Mouse (Mus musculus): Measurements from ENCODE around the gene Ccdc61.

Ccdc61 gene

DNA sequence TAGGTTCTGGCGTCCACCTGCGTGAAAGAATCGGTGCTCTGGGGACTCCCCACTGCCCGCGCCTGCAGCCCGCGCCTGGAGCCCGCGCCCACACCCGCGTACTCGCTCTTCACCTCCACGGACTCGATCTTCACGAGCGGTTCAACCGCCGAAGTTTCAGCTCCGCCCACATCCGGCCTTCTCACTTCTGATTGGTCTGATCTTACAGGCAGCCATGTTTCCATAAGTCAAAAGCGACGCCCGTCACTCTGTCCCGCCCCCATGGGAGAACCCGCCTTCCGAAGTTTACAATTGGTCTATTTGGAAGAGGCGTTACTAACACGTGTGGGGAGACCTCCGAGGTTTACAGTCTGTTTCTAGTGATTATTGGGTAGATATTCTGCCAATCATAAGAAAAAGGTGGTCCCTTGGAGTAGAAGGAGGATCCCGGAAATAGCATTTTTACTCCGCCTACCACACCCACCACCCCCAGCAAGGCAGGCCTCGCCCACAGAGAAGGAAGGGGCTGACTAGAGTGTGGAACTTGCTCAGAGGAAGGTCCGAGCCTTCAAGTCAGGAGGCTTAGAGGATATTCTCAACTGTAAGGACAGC, at the start of gene Ccdc61:
Gene Ccdc61 (minus strand): TSS at position 175 of the 591 bp plus-strand sequence.
- peak; percentile 95 to 98 for DNase-seq (ENCODE audit: low spot score in 2 of 2)

- DNase-seq (ENCODE audit: low spot score in 2 of 2), result no peak
Measured at GRCm38 (mm10) chr7:18959446-18959845, 49.2 kb upstream of the Ccdc61 start.

GRCm38 (mm10) chr7:18958384-18958766, 48.2 kb upstream of the Ccdc61 start:
- DNase-seq (ENCODE audit: low spot score in 2 of 2), result peak in 1 of 2 experiments; percentile 8

DNA sequence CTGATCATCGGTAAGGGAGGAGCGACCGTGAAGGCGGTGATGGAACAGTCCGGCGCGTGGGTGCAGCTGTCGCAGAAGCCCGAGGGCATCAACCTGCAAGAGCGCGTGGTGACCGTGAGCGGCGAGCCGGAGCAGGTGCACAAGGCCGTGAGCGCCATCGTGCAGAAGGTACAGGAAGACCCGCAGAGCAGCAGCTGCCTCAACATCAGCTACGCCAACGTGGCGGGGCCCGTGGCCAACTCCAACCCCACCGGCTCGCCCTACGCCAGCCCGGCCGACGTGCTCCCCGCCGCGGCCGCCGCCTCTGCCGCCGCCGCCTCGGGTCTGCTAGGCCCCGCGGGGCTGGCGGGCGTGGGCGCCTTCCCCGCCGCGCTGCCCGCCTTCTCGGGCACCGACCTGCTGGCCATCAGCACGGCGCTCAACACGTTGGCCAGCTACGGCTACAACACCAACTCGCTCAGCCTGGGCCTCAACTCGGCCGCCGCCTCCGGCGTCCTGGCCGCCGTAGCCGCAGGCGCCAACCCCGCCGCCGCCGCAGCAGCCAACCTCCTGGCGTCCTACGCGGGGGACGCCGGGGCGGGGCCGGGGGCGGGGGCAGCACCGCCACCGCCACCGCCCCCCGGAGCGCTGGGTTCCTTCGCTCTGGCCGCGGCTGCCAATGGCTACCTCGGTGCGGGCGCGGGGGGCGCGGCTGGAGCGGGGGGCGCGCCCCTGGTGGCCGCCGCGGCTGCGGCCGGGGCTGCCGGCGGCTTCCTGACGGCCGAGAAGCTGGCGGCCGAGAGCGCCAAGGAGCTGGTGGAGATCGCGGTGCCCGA, 47.6 kb upstream of the Ccdc61 start:
- peak in 1 of 2 experiments; percentile 38 for DNase-seq (ENCODE audit: low spot score in 2 of 2)

- no peak for DNase-seq (ENCODE audit: low spot score in 2 of 2)
Measured at GRCm38 (mm10) chr7:18951397-18951796, 41.2 kb upstream of the Ccdc61 start.

DNA sequence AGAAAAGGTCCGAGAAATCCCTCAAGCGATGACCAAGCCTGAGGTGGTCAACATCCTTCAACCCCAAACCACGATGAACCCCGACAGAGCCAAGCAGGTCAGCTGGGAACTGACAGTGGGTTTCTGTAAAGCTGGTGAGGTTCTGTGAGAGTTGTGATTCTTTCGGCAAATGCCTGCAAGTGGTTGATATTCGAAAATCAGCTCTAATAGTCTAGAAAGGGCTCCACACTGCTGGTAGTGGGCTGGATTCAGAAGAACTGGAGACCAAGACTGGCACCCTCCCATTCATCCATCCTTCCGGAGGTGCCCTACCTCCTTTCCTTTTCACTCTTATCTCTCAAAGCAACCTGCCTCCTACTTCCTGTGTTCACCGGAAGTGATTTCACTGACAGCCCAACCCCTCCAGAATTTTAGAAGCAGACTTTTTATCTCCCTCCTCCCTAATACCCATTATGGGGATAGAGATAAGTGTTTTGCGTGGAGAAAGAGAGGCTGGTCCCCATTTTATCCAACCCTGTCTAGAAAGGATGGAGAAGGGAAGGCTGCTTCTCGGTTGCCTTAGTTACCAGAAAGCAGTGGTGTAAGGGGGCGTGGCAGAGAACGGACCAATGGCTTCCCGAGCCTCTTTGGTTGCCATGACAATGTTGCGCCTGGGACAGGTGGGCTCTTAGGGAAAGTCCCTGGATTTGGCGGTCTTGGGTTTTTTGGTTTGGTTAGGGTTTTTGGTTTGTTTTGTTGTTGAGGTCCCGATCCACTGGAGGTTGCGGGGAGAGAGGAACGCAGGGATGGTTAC, 40.5 kb upstream of the Ccdc61 start:
- no peak for DNase-seq (ENCODE audit: low spot score in 2 of 2)

DNA sequence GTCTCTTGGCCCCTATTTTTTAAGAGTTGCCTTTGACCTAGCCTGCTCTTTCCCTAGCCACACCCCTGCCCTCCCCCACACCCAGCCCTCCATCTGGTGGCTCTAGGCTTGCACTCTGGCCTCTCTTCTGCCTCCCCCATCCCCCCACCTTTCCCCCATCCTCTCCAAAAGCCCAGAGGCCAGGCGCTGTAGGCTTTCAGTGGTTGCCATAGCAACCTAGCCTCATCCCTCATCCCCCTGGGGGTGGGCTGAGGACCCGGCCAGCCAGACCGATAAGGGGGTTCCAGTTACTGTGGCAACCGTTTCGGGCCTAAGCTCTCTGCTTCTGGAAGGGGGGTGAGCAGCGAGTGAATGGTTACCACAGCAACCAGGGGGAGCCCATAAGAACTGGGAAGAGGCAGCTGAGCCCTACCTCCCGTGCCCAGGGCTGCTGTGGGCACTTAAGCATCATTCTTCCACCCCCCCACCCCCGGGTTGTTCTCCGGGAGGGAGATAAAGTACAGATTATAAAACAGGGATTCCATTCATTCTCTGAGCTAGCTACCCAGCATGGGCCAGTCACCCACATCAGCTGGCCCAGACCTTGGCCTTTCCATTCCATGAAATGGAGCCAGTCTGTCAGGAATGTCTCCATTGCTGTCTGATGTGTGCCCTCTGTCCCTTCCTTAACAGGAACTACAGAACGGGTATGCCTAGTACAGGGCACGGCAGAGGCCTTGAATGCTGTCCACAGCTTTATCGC, 39.7 kb upstream of the Ccdc61 start:
- DNase-seq (ENCODE audit: low spot score in 2 of 2), result peak in 1 of 2 experiments; percentile 10

DNA sequence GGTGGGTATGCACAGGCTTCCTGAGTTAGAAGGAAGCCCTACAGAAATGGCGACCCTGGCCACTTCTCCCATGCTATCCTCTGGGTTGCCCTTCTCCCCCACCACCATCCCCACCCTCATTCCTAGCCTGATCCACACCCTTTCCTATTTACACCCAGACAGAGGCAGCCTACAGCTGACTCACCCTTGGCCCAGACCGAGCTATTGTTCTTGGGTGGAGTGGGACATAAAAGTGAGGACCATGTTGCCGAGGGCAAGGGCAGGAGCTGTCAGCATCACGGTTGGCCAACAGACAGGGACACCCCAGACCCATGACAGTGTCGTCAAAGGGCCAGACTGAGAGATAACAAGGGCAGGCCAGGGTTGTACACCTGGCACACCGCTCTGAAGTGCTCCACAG, 37.9 kb upstream of the Ccdc61 start:
- no peak for DNase-seq (ENCODE audit: low spot score in 2 of 2)

- DNase-seq (ENCODE audit: low spot score in 2 of 2), result no peak
Measured at GRCm38 (mm10) chr7:18942815-18943214, 32.6 kb upstream of the Ccdc61 start.

- peak in 1 of 2 experiments; percentile 12 for DNase-seq (ENCODE audit: low spot score in 2 of 2)
Measured at GRCm38 (mm10) chr7:18942376-18942775, 32.2 kb upstream of the Ccdc61 start.

GRCm38 (mm10) chr7:18927759-18928158, 17.5 kb upstream of the Ccdc61 start:
- DNase-seq (ENCODE audit: low spot score in 2 of 2), result no peak

GRCm38 (mm10) chr7:18926911-18927310, 16.7 kb upstream of the Ccdc61 start:
- DNase-seq (ENCODE audit: low spot score in 2 of 2), result no peak

DNA sequence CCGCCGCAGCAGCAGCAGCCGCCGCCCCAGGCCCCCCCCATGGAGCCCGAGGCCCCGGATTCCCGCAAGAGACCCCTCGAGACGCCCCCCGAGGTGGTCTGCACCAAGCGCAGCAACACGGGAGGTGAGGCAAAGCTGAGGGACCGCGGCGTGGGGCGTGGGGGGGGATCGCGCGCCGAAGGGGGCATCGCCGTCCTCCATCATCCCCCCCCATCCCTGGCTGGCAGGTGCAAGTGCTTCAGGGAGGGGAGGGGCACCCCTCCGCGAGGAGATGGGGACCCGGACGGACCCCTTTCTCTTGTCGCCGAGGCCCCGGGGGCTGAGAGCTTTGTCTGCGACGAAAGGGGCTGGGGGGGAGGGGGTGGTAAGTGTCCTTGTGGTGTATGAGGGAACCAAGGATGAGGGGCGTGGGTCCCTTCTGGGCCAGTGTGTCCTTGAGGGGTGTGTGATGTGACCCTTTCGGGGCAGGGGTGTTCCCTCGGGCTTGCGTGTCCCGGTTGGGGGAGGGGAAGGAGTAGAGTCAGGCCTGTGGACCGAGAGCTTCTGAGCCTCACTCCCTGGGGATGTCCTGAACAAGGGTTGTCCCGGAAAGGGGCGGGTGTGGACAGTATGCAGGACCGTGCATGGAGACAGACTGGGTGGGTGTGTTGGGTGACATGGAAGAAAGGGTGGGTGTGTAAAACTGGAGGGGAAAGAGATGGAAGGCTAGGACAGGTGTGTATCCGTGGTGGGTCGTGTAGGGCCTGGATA, 16.0 kb upstream of the Ccdc61 start:
- peak in 1 of 2 experiments; percentile 33 for DNase-seq (ENCODE audit: low spot score in 2 of 2)

GRCm38 (mm10) chr7:18925162-18925938, 15.1 kb upstream of the Ccdc61 start, which contains the start of gene Nova2:
Nova2 (plus strand) TSS chr7:18925888.
- DNase-seq (ENCODE audit: low spot score in 2 of 2), result peak; percentile 93 to 95

GRCm38 (mm10) chr7:18924321-18924720, 14.1 kb upstream of the Ccdc61 start:
- DNase-seq (ENCODE audit: low spot score in 2 of 2), result no peak

DNA sequence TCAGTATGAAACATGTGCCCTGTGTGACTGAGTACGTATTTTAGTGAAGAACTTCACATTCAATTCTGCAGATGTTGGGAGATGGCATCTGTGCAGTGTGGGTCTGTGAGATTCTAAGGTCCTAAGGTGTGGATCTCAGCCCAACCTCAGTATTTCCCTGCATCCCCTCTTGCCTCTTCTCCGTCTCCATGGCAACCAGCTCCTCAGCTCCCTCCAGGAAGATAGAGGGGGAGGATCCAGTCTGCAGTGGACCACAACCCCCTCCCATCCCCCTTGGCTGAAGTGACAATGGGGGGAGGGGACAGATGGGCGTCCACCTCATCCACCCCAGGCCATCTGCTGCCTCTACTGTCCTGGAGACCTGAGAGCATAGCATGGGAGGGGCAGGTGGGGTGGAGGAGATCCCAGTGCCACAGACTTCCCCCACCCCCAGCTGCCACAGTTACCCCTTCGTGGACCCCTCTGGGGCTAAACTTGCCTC, 13.5 kb upstream of the Ccdc61 start:
- DNase-seq (ENCODE audit: low spot score in 2 of 2), result no peak

DNA sequence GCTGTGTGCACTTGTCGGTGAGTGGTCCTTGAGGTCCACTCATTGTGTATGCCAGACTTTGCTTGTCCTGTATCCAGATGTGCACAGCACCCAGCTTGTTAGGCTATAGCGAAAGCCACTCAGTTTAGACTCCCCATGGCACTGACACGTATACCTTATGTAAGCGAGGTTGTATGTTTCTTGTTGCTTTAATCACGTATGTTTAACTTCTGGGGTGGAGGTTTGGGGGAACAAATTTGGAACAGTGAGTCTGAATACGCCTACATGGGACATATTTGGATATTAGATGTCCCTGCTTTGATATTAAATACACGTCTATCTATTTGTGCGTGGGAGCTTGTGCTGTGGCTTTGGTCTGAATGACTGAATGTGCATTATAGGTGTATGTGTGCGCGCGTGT, 13.1 kb upstream of the Ccdc61 start:
- DNase-seq (ENCODE audit: low spot score in 2 of 2), result no peak

DNA sequence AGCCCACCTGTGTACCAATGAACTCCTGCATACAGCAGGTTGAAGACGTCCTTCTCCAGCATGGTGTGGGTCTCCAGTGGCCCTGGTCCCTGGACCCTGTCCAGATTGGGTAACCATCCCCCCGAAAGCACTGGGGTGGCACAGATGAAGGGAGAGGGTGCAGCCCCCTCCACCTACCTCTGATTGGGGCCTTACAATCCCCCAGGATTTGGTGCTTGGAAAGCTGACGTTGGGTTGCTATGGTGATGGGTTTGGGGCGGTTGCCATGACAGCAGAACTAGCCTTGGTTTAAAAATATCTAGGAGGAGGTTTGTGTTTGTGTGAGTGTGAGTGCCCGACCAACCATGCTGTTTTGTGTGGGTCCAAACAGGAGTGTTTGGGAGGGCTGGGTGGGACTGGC, 12.6 kb upstream of the Ccdc61 start:
- peak; percentile 67 to 74 for DNase-seq (ENCODE audit: low spot score in 2 of 2)

DNA sequence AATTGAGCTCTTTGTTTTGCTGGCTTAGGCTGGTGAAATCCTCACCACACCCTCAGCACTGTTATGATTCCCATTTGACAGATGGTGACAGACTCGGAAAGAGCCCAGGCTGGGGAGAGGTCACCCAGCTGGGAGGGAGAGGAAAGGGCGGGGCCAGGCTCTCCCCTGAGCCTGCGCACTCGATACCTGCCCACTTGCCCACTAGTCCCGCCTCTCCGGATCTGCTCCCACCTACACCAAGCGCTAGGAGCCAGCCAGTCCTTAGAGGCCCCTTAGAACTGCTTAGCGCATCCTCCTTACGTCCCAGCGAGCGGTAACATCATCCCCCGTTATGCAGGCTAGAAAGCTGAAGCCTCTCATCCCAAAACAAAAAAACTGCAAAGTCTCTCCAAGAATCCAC, 10.9 kb upstream of the Ccdc61 start:
- peak; percentile 56 to 70 for DNase-seq (ENCODE audit: low spot score in 2 of 2)

- no peak for DNase-seq (ENCODE audit: low spot score in 2 of 2)
Measured at GRCm38 (mm10) chr7:18917931-18918330, 7.7 kb upstream of the Ccdc61 start.
